Mouse (Mus musculus) bone marrow, adult 2 months (tissue): ENCODE results near the gene Fam222a.

Source experiments
- CTCF ChIP-seq: fragments of 200-500 bp; IDR thresholded peaks from 2 replicates; pipeline ENCODE4 v1.5.1; 2011; ENCODE audit warnings: low read length, control low read depth; ENCODE audit not compliant: control insufficient read depth, insufficient read depth
- POLR2A ChIP-seq: fragments of 200-500 bp; IDR thresholded peaks from 2 replicates; pipeline ENCODE4 v1.6.1; 2011; ENCODE audit warnings: low read depth, mild to moderate bottlenecking, control low read depth, low read length, borderline replicate concordance; ENCODE audit not compliant: control insufficient read depth

- TF ChIP-seq CTCF = no peak
- TF ChIP-seq POLR2A = no peak
Observed at GRCm38 (mm10) chr5:114548976-114549375, 18.8 kb upstream of the Fam222a start.
